Mouse (Mus musculus) embryonic facial prominence, embryonic 11.5 days (tissue): ENCODE results near the gene Peg10. TPM values are rescaled to one million over a fixed set of nuclear protein-coding genes. Genes with fewer than 3 reads are reported as not detected.

Experiments used
- ATAC-seq: fragments of 200-750 bp; cut with Nextera tagmentation; replicated peaks from 2 replicates; pipeline ENCODE4 v1.8.0; 2017; ENCODE audit warnings: low read depth; ENCODE audit not compliant: insufficient number of reproducible peaks, low FRiP score, low TSS enrichment
- DNase-seq: peaks from one replicate; pipeline ENCODE4 v3.0.0-alpha.2; 2015; ENCODE audit warnings: low spot score
- H3K27ac ChIP-seq: fragments of 300-500 bp; sonication (generic); replicated peaks from 2 replicates; pipeline ENCODE4 v1.5.1; 2014; ENCODE audit warnings: mild to moderate bottlenecking, low read depth, low read length, control low read depth
- H3K27me3 ChIP-seq: fragments of 300-500 bp; sonication (generic); 2 replicates; pipeline ENCODE4 v1.6.1; 2014; ENCODE audit warnings: mild to moderate bottlenecking, low read length, moderate library complexity, mixed read lengths; ENCODE audit not compliant: control insufficient read depth, insufficient read depth
- H3K36me3 ChIP-seq: fragments of 300-500 bp; sonication (generic); replicated peaks from 2 replicates; pipeline ENCODE4 v1.6.1; 2014; ENCODE audit warnings: low read depth, mild to moderate bottlenecking, low read length, moderate library complexity, mixed read lengths; ENCODE audit not compliant: control insufficient read depth, insufficient read depth
- H3K4me1 ChIP-seq: fragments of 300-500 bp; sonication (generic); 2 replicates; pipeline ENCODE4 v1.6.1; 2014; ENCODE audit warnings: low read length, mixed read lengths; ENCODE audit not compliant: control insufficient read depth, insufficient read depth
- H3K4me2 ChIP-seq: fragments of 300-500 bp; sonication (generic); 2 replicates; pipeline ENCODE4 v1.6.1; 2014; ENCODE audit warnings: low read depth, mild to moderate bottlenecking, control low read depth, low read length, moderate library complexity
- H3K4me3 ChIP-seq: fragments of 300-500 bp; sonication (generic); 2 replicates; pipeline ENCODE4 v1.5.1; 2014; ENCODE audit warnings: low read depth, low read length, control low read depth
- H3K9ac ChIP-seq: fragments of 300-500 bp; sonication (generic); replicated peaks from 2 replicates; pipeline ENCODE4 v1.6.1; 2014; ENCODE audit warnings: mild to moderate bottlenecking, control low read depth, low read length
- H3K9me3 ChIP-seq: fragments of 300-500 bp; sonication (generic); replicated peaks from 2 replicates; pipeline ENCODE4 v1.6.1; 2016; ENCODE audit warnings: mild to moderate bottlenecking, low read length, inconsistent platforms, mixed read lengths; ENCODE audit not compliant: control insufficient read depth
- WGBS: fragments of 180-500 bp; shearing (Covaris S2); extraction: QIAGEN DNeasy Blood & Tissue Kit; methylation state at CpG from one replicate; pipeline ENCODE4 v1.1.7; 2014; 5-methylcytosine and 5-hydroxymethylcytosine counted together
- polyA plus RNA-seq: library from polyadenylated mRNA; unstranded; fragments of >200 nt; fragmentation: Nextera tagmentation; extraction: Ambion mirVana; gene quantifications from 2 replicates; pipeline ENCODE4 v1.2.1, GENCODE M21; 2014

Gene Peg10
- polyA plus RNA-seq, 1 experiment from 2014 or later = 25.3 TPM

DNA sequence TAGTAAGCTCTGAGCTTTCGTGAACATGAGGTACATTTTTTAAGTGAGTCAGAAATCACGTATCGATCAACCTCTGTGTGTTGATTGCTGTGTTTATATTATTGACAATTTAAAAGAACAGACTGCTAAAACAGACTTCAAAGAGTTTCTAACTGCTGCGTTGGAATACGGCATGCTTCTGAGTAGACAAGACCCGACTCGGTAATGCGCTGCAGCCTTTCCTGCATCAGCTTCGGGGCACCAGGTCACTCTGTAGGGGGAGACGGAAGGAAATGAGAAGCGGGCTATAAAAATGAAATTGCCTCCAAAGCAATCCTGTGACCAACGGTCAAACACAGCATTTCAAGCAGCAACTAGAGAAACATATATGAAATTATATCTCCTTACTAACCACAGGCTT is 59.9 kb downstream of the Peg10 start:
- Histone ChIP-seq H3K4me2 (no peak overlapping the region), H3K27me3 (no peaks in the 10 kb centered on the region), H3K9ac (no peak overlapping the region), H3K4me1 (no peaks in the 10 kb centered on the region), H3K36me3 (no peaks in the 10 kb centered on the region), H3K9me3 (no peaks in the 10 kb centered on the region), H3K4me3 (no peak overlapping the region), H3K27ac (no peak overlapping the region)
- ATAC-seq (no peak), DNase-seq (peak; percentile 55)
- 31% methylated on average over 12 of the region's 12 CpGs for WGBS

Other genes starting within 250 kb of the Peg10 start
- gene Col1a2, start 242.5 kb upstream of the Peg10 start, polyA plus RNA-seq = 225 and 245 TPM in 2 replicates
- 57.7 and 61.6 TPM in 2 replicates for gene Casd1, start 146.5 kb upstream of the Peg10 start, polyA plus RNA-seq
- gene Sgce, start 99 bp upstream of the Peg10 start, polyA plus RNA-seq = 51.1 and 58.8 TPM in 2 replicates
- gene Ppp1r9a, start 155.6 kb downstream of the Peg10 start, polyA plus RNA-seq = 14.4 and 15.8 TPM in 2 replicates